Mouse (Mus musculus): ENCODE results near the gene Gm10974.

Gene Gm10974

DNA sequence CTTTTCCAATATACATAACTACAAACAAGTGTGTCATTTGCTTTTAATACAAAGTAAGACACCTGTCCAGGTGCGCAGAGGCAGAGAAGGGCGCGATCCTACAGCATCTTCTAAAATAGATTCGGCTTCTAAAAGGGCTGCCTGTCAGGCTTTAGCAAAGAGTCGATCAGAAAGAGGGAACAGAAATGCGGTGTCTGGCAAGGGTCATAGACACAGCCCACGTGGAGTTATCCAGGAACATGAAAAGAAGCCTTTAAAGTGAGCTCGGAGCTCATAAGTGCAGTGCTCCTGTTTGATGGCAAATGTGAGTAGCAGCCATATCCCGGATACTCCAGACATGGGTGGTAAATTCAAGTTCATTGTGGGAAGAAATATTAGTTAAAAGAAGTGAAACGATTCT lies 17.1 kb upstream of the Gm10974 start:
- Histone ChIP-seq H3K4me1 (replicated peaks; ENCODE audit: low read depth, low read length) (no peaks in the 10 kb centered on the region), H3K9me3 (ENCODE audit: low read length) (no peaks in the 10 kb centered on the region), H3K27me3 (ENCODE audit: insufficient read depth, low read length) (no peaks in the 10 kb centered on the region; the same call in 1 of the 2 replicates), H3K36me3 (ENCODE audit: insufficient read depth, low read length) (no peaks in the 10 kb centered on the region), H3K4me3 (replicated peaks; ENCODE audit: low read length) (no peak overlapping the region)
- TF ChIP-seq POU5F1 (IDR thresholded peaks at IDR 0.05; ENCODE audit: borderline replicate concordance, low read length) (no peak), CTCF (conservative IDR thresholded peaks at IDR 0.05; ENCODE audit: low read length) (no peak)

- no peak for TF ChIP-seq CTCF (conservative IDR thresholded peaks at IDR 0.05; ENCODE audit: low read length)
- TF ChIP-seq POU5F1 (IDR thresholded peaks at IDR 0.05; ENCODE audit: borderline replicate concordance, low read length): no peak
- TF ChIP-seq NANOG (IDR thresholded peaks at IDR 0.05; ENCODE audit: borderline replicate concordance, low read length): no peak
- no peaks in the 10 kb centered on the region for H3K4me1 ChIP-seq (replicated peaks; ENCODE audit: low read depth, low read length)
- no peaks in the 10 kb centered on the region for H3K9me3 ChIP-seq (ENCODE audit: low read length)
- H3K27me3 ChIP-seq (ENCODE audit: insufficient read depth, low read length): no peaks in the 10 kb centered on the region; the same call in 1 of the 2 replicates
- no peak overlapping the region for H3K4me3 ChIP-seq (replicated peaks; ENCODE audit: low read length)
- H3K36me3 ChIP-seq (ENCODE audit: insufficient read depth, low read length): no peaks in the 10 kb centered on the region
Measured at GRCm38 (mm10) chr7:66349670-66350069, 16.0 kb upstream of the Gm10974 start.

DNA sequence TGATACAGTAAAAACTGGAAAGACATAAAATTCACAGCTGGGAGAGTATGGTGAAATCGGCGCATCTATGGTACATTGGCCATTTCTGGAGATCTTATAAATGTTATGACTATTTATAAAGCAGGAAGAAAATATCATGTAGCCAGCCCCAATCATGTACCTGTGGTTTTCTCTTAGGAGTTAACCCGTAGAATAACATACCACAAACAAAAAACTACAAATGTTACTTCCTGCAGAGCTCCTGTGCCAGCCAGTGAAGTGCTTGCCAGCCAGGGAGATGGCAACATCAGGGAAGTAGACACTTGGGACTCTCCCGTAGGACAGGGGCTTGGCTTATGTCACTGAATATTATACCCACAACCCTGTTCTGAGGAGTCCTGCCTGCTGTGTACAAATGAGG lies 14.6 kb upstream of the Gm10974 start:
- Histone ChIP-seq H3K4me3 (replicated peaks; ENCODE audit: low read length) (no peak overlapping the region), H3K9me3 (ENCODE audit: low read length) (no peaks in the 10 kb centered on the region), H3K36me3 (ENCODE audit: insufficient read depth, low read length) (no peaks in the 10 kb centered on the region), H3K27me3 (ENCODE audit: insufficient read depth, low read length) (no peaks in the 10 kb centered on the region; the same call in 1 of the 2 replicates), H3K4me1 (replicated peaks; ENCODE audit: low read depth, low read length) (no peaks in the 10 kb centered on the region)
- TF ChIP-seq CTCF (conservative IDR thresholded peaks at IDR 0.05; ENCODE audit: low read length) (no peak), NANOG (IDR thresholded peaks at IDR 0.05; ENCODE audit: borderline replicate concordance, low read length) (no peak), POU5F1 (IDR thresholded peaks at IDR 0.05; ENCODE audit: borderline replicate concordance, low read length) (no peak)

DNA sequence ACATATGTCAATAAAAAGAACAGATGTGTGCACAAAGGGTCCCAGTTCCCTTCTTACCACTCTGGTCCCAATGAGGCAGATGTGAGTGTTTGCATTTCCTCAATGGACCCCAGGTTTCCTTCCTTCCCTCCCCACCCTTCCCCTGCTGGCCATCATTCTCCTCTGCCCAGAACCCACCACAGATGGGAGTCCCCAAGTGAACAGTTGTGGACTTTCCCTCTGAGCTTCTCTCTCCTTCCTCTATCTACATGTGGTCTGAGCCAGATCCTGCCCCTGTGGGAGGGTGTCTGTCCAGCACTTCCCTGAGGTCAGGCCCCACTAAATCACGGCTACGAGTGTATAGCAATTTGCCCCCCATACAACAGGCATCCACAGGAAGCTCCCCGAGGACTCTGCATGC lies 10.8 kb upstream of the Gm10974 start:
- H3K36me3 ChIP-seq (ENCODE audit: insufficient read depth, low read length): no peaks in the 10 kb centered on the region
- H3K4me3 ChIP-seq (replicated peaks; ENCODE audit: low read length): no peak overlapping the region
- H3K9me3 ChIP-seq (ENCODE audit: low read length): no peaks in the 10 kb centered on the region
- TF ChIP-seq NANOG (IDR thresholded peaks at IDR 0.05; ENCODE audit: borderline replicate concordance, low read length) (no peak), POU5F1 (IDR thresholded peaks at IDR 0.05; ENCODE audit: borderline replicate concordance, low read length) (no peak), CTCF (conservative IDR thresholded peaks at IDR 0.05; ENCODE audit: low read length) (no peak)
- H3K4me1 ChIP-seq (replicated peaks; ENCODE audit: low read depth, low read length): no peaks in the 10 kb centered on the region
- no peaks in the 10 kb centered on the region; the same call in 1 of the 2 replicates for H3K27me3 ChIP-seq (ENCODE audit: insufficient read depth, low read length)

DNA sequence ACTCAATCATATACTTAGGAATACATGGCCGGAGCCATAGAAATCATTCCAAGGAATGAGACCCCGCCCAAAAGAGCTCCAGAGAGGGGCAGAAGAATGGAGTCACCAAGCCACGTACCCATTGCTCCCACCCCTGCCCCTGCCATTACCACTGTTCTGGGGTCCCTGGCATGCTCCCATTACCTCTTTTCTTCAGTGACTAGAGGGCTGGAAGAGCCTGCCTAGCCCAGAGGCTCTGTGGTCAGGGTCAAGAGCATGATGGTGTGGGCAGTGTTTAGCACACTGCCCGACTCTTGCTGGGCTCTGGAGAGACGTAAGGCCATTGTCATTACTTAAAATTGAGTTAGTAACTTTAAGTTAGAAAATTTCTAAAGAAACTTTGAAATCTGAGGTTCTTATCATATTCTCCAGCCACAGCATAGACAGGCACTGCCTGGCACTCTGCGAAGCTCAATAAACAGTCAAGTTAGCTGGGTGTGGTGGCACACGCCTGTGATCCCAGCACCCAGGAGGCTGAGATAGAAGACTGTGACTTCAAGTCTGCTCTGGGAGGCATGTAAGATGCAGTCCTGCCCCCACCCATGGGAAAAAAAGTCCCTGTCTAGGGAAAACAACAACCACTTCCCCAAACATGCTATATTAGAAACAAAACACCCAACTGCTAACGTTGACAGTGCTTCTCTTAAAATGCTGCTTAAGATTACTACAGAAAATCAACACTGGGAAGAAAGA lies 9.7 kb upstream of the Gm10974 start:
- Histone ChIP-seq H3K4me3 (replicated peaks; ENCODE audit: low read length) (no peak overlapping the region), H3K36me3 (ENCODE audit: insufficient read depth, low read length) (no peaks in the 10 kb centered on the region), H3K4me1 (replicated peaks; ENCODE audit: low read depth, low read length) (no peaks in the 10 kb centered on the region), H3K9me3 (ENCODE audit: low read length) (no peaks in the 10 kb centered on the region), H3K27me3 (ENCODE audit: insufficient read depth, low read length) (no peaks in the 10 kb centered on the region)
- no peak for TF ChIP-seq CTCF (conservative IDR thresholded peaks at IDR 0.05; ENCODE audit: low read length)
- TF ChIP-seq NANOG (IDR thresholded peaks at IDR 0.05; ENCODE audit: borderline replicate concordance, low read length): no peak
- TF ChIP-seq POU5F1 (IDR thresholded peaks at IDR 0.05; ENCODE audit: borderline replicate concordance, low read length): no peak

GRCm38 (mm10) chr7:66358461-66358860 lies 7.2 kb upstream of the Gm10974 start:
- 0 out of 2 replicates have a peak, but pooled peaks cover 7% of the 10 kb centered on the region for H3K9me3 ChIP-seq (ENCODE audit: low read length)
- H3K27me3 ChIP-seq (ENCODE audit: insufficient read depth, low read length): no peaks in the 10 kb centered on the region
- H3K4me1 ChIP-seq (replicated peaks; ENCODE audit: low read depth, low read length): no peaks in the 10 kb centered on the region
- no peaks in the 10 kb centered on the region for H3K36me3 ChIP-seq (ENCODE audit: insufficient read depth, low read length)
- no peak for TF ChIP-seq CTCF (conservative IDR thresholded peaks at IDR 0.05; ENCODE audit: low read length)
- no peak for TF ChIP-seq NANOG (IDR thresholded peaks at IDR 0.05; ENCODE audit: borderline replicate concordance, low read length)
- no peak for TF ChIP-seq POU5F1 (IDR thresholded peaks at IDR 0.05; ENCODE audit: borderline replicate concordance, low read length)
- no peak overlapping the region for H3K4me3 ChIP-seq (replicated peaks; ENCODE audit: low read length)

DNA sequence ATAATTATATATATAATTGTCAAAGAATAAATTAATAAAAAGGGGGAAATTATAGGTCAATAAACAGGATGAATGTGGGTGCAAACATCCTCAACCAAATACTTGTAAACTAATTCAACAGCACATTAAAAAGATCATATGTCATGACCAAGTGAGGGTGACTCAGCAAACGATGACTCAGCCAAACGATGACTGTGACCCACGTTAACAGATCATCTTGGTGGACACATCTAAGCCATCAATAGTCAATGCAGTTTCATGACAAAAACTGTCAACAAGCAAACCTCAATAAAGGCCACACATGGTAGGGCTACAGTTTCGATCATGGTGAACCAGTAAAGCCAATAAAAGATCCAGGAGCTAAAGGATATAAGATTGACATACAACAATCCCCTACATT lies 6.7 kb upstream of the Gm10974 start:
- Histone ChIP-seq H3K36me3 (ENCODE audit: insufficient read depth, low read length) (no peaks in the 10 kb centered on the region), H3K4me3 (replicated peaks; ENCODE audit: low read length) (no peak overlapping the region), H3K27me3 (ENCODE audit: insufficient read depth, low read length) (no peaks in the 10 kb centered on the region), H3K4me1 (replicated peaks; ENCODE audit: low read depth, low read length) (no peaks in the 10 kb centered on the region), H3K9me3 (ENCODE audit: low read length) (0 out of 2 replicates have a peak, but pooled peaks cover 7% of the 10 kb centered on the region)
- TF ChIP-seq CTCF (conservative IDR thresholded peaks at IDR 0.05; ENCODE audit: low read length) (no peak), NANOG (IDR thresholded peaks at IDR 0.05; ENCODE audit: borderline replicate concordance, low read length) (no peak), POU5F1 (IDR thresholded peaks at IDR 0.05; ENCODE audit: borderline replicate concordance, low read length) (no peak)

DNA sequence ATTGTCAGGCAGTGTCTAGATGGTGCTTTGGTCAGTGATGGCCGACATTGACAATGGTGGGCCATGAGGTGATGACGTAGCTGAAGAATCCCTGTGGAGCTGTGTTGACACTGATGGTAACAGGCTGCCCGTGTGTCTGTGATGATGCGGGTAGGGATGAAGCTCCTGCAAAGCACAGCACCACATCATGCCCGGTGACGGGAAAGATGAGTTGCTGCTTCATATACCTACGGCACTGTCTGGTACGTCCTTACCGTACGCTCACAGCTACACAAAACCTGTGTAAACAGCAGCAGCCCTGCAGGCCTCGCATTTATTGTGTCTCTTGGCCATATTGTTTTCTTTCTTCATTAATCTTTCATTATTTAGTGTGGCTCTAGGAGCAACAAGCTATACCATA lies 1.2 kb upstream of the Gm10974 start:
- peaks cover 4% of the 10 kb centered on the region for H3K4me1 ChIP-seq (replicated peaks; ENCODE audit: low read depth, low read length)
- H3K36me3 ChIP-seq (ENCODE audit: insufficient read depth, low read length): no peaks in the 10 kb centered on the region
- H3K27me3 ChIP-seq (ENCODE audit: insufficient read depth, low read length): no peaks in the 10 kb centered on the region
- TF ChIP-seq NANOG (IDR thresholded peaks at IDR 0.05; ENCODE audit: borderline replicate concordance, low read length) (no peak), CTCF (conservative IDR thresholded peaks at IDR 0.05; ENCODE audit: low read length) (no peak), POU5F1 (IDR thresholded peaks at IDR 0.05; ENCODE audit: borderline replicate concordance, low read length) (no peak)
- no peak overlapping the region for H3K4me3 ChIP-seq (replicated peaks; ENCODE audit: low read length)
- 0 out of 2 replicates have a peak, but pooled peaks cover 7% of the 10 kb centered on the region for H3K9me3 ChIP-seq (ENCODE audit: low read length)

DNA sequence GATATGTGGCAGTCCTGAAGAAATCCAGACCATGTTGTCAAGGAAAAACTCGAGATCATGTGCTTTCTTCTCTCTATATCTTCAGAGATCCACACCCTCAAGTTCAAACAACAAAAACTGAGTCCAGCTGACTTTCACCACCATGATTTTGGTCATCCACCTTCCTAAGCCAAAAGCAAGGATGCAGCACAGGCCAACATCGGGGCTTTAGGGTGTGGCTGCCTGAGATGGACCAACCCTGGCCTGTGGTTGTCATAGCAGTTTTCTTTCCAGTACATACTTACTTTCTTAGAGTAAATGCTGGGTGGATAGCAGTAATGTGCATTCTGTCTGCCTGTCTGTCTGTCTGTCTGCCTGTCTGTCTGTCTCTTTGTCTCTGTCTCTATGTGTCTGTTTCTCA lies 294 bp upstream of the Gm10974 start:
- peaks cover 7% of the 10 kb centered on the region for H3K4me1 ChIP-seq (replicated peaks; ENCODE audit: low read depth, low read length)
- no peaks in the 10 kb centered on the region for H3K27me3 ChIP-seq (ENCODE audit: insufficient read depth, low read length)
- H3K9me3 ChIP-seq (ENCODE audit: low read length): 0 out of 2 replicates have a peak, but pooled peaks cover 7% of the 10 kb centered on the region
- H3K36me3 ChIP-seq (ENCODE audit: insufficient read depth, low read length): no peaks in the 10 kb centered on the region
- H3K4me3 ChIP-seq (replicated peaks; ENCODE audit: low read length): no peak overlapping the region
- TF ChIP-seq POU5F1 (IDR thresholded peaks at IDR 0.05; ENCODE audit: borderline replicate concordance, low read length): no peak
- TF ChIP-seq NANOG (IDR thresholded peaks at IDR 0.05; ENCODE audit: borderline replicate concordance, low read length): no peak
- no peak for TF ChIP-seq CTCF (conservative IDR thresholded peaks at IDR 0.05; ENCODE audit: low read length)
